Comparison of ENCODE assay signal across 7 mouse cellular contexts in genomic region chrX:37042726-37043125, GRCm38 (mm10). TPM values are rescaled to one million over a fixed set of nuclear protein-coding genes. Genes with fewer than 3 reads are reported as not detected.
DNase-seq lines count a peak whose midpoint lies in the region; ATAC-seq and TF ChIP-seq lines count a peak whose summit lies in the region.

No protein-coding gene starts in this region.

- peak; percentile 52 for TF ChIP-seq CTCF in cortical plate, adult 2 months (IDR thresholded peaks at IDR 0.05; ENCODE audit: extremely low read depth, insufficient read depth, low read length)
- TF ChIP-seq CTCF in lung, postnatal 0 days (IDR thresholded peaks at IDR 0.05): peak; percentile 70

- H3K4me1 ChIP-seq in midbrain, embryonic 11.5 days (ENCODE audit: control insufficient read depth, insufficient read depth, low read length): no peaks in the 10 kb centered on the region
- H3K4me1 ChIP-seq in midbrain, embryonic 13.5 days (replicated peaks): no peaks in the 10 kb centered on the region
- no peaks in the 10 kb centered on the region for H3K4me1 ChIP-seq in cortical plate, adult 2 months (ENCODE audit: control insufficient read depth, insufficient read depth, low read length)
- H3K4me1 ChIP-seq in lung, postnatal 0 days (ENCODE audit: insufficient read depth, low read depth, low read length): no peaks in the 10 kb centered on the region

- no peak overlapping the region for H3K4me3 ChIP-seq in midbrain, embryonic 11.5 days (ENCODE audit: low read depth, low read length)
- no peak overlapping the region for H3K4me3 ChIP-seq in midbrain, embryonic 13.5 days (replicated peaks)
- H3K4me3 ChIP-seq in cortical plate, adult 2 months (ENCODE audit: insufficient read depth, low read length): no peak overlapping the region
- no peak overlapping the region for H3K4me3 ChIP-seq in lung, postnatal 0 days (ENCODE audit: low read depth, low read length)

- DNase-seq in midbrain, embryonic 11.5 days (ENCODE audit: low spot score, missing footprints): peak; percentile 90
- peak; percentile 58 for DNase-seq in adrenal gland, postnatal 14 days
- DNase-seq in kidney, postnatal 25 days: peak; percentile 40 to 60
- DNase-seq in lung, postnatal 0 days (ENCODE audit: low spot score): peak; percentile 35
- peak; percentile 25 for DNase-seq in spleen, adult 12 weeks (ENCODE audit: low spot score)

- H3K4me2 ChIP-seq in midbrain, embryonic 11.5 days: no peak overlapping the region
- H3K4me2 ChIP-seq in midbrain, embryonic 13.5 days (replicated peaks): no peak overlapping the region
- no peak overlapping the region for H3K4me2 ChIP-seq in lung, postnatal 0 days (replicated peaks; ENCODE audit: low read depth, low read length)

- H3K36me3 ChIP-seq in midbrain, embryonic 11.5 days (ENCODE audit: control insufficient read depth, insufficient read depth, low read length): no peaks in the 10 kb centered on the region
- no peaks in the 10 kb centered on the region for H3K36me3 ChIP-seq in midbrain, embryonic 13.5 days
- H3K36me3 ChIP-seq in lung, postnatal 0 days (ENCODE audit: insufficient read depth, low read length): no peaks in the 10 kb centered on the region

- WGBS in midbrain, embryonic 11.5 days: 17% methylated on average over 9 of the region's 9 CpGs
- 24% methylated on average over 9 of the region's 9 CpGs for WGBS in midbrain, embryonic 13.5 days
- WGBS in lung, postnatal 0 days: 18% methylated on average over 9 of the region's 9 CpGs

- TF ChIP-seq POLR2A in cortical plate, adult 2 months (IDR thresholded peaks at IDR 0.05; ENCODE audit: extremely low read depth, insufficient read depth, low read length): no peak

- H3K9me3 ChIP-seq in midbrain, embryonic 11.5 days (ENCODE audit: control insufficient read depth, low read length): no peaks in the 10 kb centered on the region
- H3K9me3 ChIP-seq in midbrain, embryonic 13.5 days: no peaks in the 10 kb centered on the region
- no peaks in the 10 kb centered on the region for H3K9me3 ChIP-seq in lung, postnatal 0 days (ENCODE audit: low read length)

- no peak overlapping the region for H3K27ac ChIP-seq in midbrain, embryonic 11.5 days (ENCODE audit: low read depth, low read length)
- no peak overlapping the region for H3K27ac ChIP-seq in midbrain, embryonic 13.5 days
- H3K27ac ChIP-seq in cortical plate, adult 2 months (ENCODE audit: insufficient read depth, low read length): no peak overlapping the region
- H3K27ac ChIP-seq in lung, postnatal 0 days (ENCODE audit: low read length): no peak overlapping the region

- no peak for ATAC-seq in midbrain, embryonic 11.5 days (ENCODE audit: low FRiP score)
- no peak for ATAC-seq in midbrain, embryonic 13.5 days
- ATAC-seq in lung, postnatal 0 days: no peak

- no peak for TF ChIP-seq EP300 in lung, postnatal 0 days (IDR thresholded peaks at IDR 0.05)

- H3K27me3 ChIP-seq in midbrain, embryonic 11.5 days (ENCODE audit: control insufficient read depth, insufficient read depth, low read length): peaks cover 11% of the 10 kb centered on the region
- peaks cover 17% of the 10 kb centered on the region for H3K27me3 ChIP-seq in midbrain, embryonic 13.5 days
- no peaks in the 10 kb centered on the region for H3K27me3 ChIP-seq in lung, postnatal 0 days (replicated peaks; ENCODE audit: insufficient read depth, low read length)

- H3K9ac ChIP-seq in midbrain, embryonic 11.5 days (ENCODE audit: low read length): no peak overlapping the region
- no peak overlapping the region for H3K9ac ChIP-seq in midbrain, embryonic 13.5 days (replicated peaks)
- no peak overlapping the region for H3K9ac ChIP-seq in lung, postnatal 0 days (replicated peaks; ENCODE audit: low read depth)

RNA-seq across cellular contexts. Expression of gene Sowahd, which starts 5.9 kb away (rescaled TPM):
- not detected in 2 replicates for polyA plus RNA-seq in midbrain, embryonic 11.5 days (2014; fragmentation: Nextera tagmentation; extraction: Ambion mirVana)
- polyA plus RNA-seq in midbrain, embryonic 13.5 days (2015; fragmentation: Nextera tagmentation; extraction: Ambion mirVana): not detected in 2 replicates
- 0.37 and 0.71 TPM in 2 replicates for total RNA-seq in adrenal gland, postnatal 14 days (2021)
- polyA plus RNA-seq in cortical plate, adult 2 months (2012; rRNA removed): not detected in 2 replicates
- polyA plus RNA-seq in lung, postnatal 0 days (2015; fragmentation: Nextera tagmentation; extraction: Ambion mirVana): not detected in 2 replicates

RNA-seq across cellular contexts. Expression of gene Rpl39, which starts 42.5 kb away (rescaled TPM):
- polyA plus RNA-seq in midbrain, embryonic 11.5 days (2014; fragmentation: Nextera tagmentation; extraction: Ambion mirVana): 434 and 478 TPM in 2 replicates
- polyA plus RNA-seq in midbrain, embryonic 13.5 days (2015; fragmentation: Nextera tagmentation; extraction: Ambion mirVana): 354 and 378 TPM in 2 replicates
- 548 and 634 TPM in 2 replicates for total RNA-seq in adrenal gland, postnatal 14 days (2021)
- 330 TPM in 2 replicates for polyA plus RNA-seq in cortical plate, adult 2 months (2012; rRNA removed)
- 416 and 436 TPM in 2 replicates for polyA plus RNA-seq in lung, postnatal 0 days (2015; fragmentation: Nextera tagmentation; extraction: Ambion mirVana)

RNA-seq across cellular contexts. Expression of gene Sept6, which starts 51.1 kb away (rescaled TPM):
- polyA plus RNA-seq in midbrain, embryonic 11.5 days (2014; fragmentation: Nextera tagmentation; extraction: Ambion mirVana): 47.5 and 50.0 TPM in 2 replicates
- polyA plus RNA-seq in midbrain, embryonic 13.5 days (2015; fragmentation: Nextera tagmentation; extraction: Ambion mirVana): 67.0 and 68.5 TPM in 2 replicates
- 17.6 and 22.6 TPM in 2 replicates for total RNA-seq in adrenal gland, postnatal 14 days (2021)
- polyA plus RNA-seq in cortical plate, adult 2 months (2012; rRNA removed): 58.4 and 60.1 TPM in 2 replicates
- polyA plus RNA-seq in lung, postnatal 0 days (2015; fragmentation: Nextera tagmentation; extraction: Ambion mirVana): 4.8 and 6.4 TPM in 2 replicates

Comparison
In these comparisons a context has a peak if more than half of its experiments do, and no peak if none do; other contexts are left out.
1. DNase-seq: peak in every context shown above with its lines; median percentile 90 in midbrain, embryonic 11.5 days; 58 in adrenal gland, postnatal 14 days; 50 in kidney, postnatal 25 days; 35 in lung, postnatal 0 days; 25 in spleen, adult 12 weeks.